Mouse (Mus musculus) myocyte (in vitro differentiated cells): ENCODE measurements around the gene Ttpal. TPM values are rescaled to one million over a fixed set of nuclear protein-coding genes. Genes with fewer than 3 reads are reported as not detected.

Experiments
- H3K27me3 ChIP-seq: one replicate; pipeline ENCODE4 v1.6.1; 2011; ENCODE audit not compliant: control insufficient read depth, insufficient read depth, insufficient read length
- H3K36me3 ChIP-seq: one replicate; pipeline ENCODE4 v1.6.1; 2011; ENCODE audit not compliant: control insufficient read depth, insufficient read depth
- H3K4me2 ChIP-seq: one replicate; pipeline ENCODE4 v1.6.1; 2011; ENCODE audit warnings: low read depth, control low read depth
- H3K4me3 ChIP-seq: one replicate; pipeline ENCODE4 v1.5.1; 2011; ENCODE audit warnings: mild to moderate bottlenecking, control low read depth, moderate library complexity
- H3K79me2 ChIP-seq: one replicate; pipeline ENCODE4 v1.6.1; 2011; ENCODE audit not compliant: control insufficient read depth, insufficient read depth
- H3ac ChIP-seq: one replicate; pipeline ENCODE4 v1.6.1; 2011; ENCODE audit not compliant: control insufficient read depth, insufficient read length
- CEBPB ChIP-seq: IDR thresholded peaks from 2 replicates; pipeline ENCODE4 v1.6.1; 2011; ENCODE audit warnings: mild to moderate bottlenecking, moderate library complexity; ENCODE audit not compliant: poor library complexity, insufficient read depth, severe bottlenecking
- E2F4 ChIP-seq: IDR thresholded peaks from one replicate; pipeline ENCODE4 v1.6.1; 2011; ENCODE audit warnings: mild to moderate bottlenecking, control low read depth, moderate library complexity; ENCODE audit not compliant: insufficient read depth
- MAX ChIP-seq: IDR thresholded peaks from one replicate; pipeline ENCODE4 v1.6.1; 2011; ENCODE audit warnings: low read depth, mild to moderate bottlenecking, control low read depth
- MYOD1 ChIP-seq, 3 experiments: IDR thresholded peaks; one replicate each; pipeline ENCODE4 v1.6.1; 2011; ENCODE audit warnings: control low read depth in 2 of 3, low read depth in 2 of 3, mild to moderate bottlenecking in 2 of 3, moderate library complexity in 1 of 3; ENCODE audit not compliant: insufficient read length in 2 of 3, control insufficient read depth in 1 of 3
- MYOG ChIP-seq, 3 experiments: IDR thresholded peaks; one replicate each; pipeline ENCODE4 v1.6.1; 2011; ENCODE audit warnings: control low read depth in 2 of 3, low read depth in 2 of 3, mild to moderate bottlenecking in 2 of 3; ENCODE audit not compliant: insufficient read length in 2 of 3, control insufficient read depth in 1 of 3, insufficient read depth in 1 of 3
- POLR2A ChIP-seq: IDR thresholded peaks from one replicate; pipeline ENCODE4 v1.6.1; 2011; ENCODE audit warnings: low read depth, mild to moderate bottlenecking, control low read depth, moderate library complexity; ENCODE audit not compliant: insufficient read length
- POLR2AphosphoS2 ChIP-seq: IDR thresholded peaks from one replicate; pipeline ENCODE4 v1.6.1; 2011; ENCODE audit warnings: low read depth, control low read depth; ENCODE audit not compliant: insufficient read length
- REST ChIP-seq: IDR thresholded peaks from one replicate; pipeline ENCODE4 v1.6.1; 2011; ENCODE audit warnings: mild to moderate bottlenecking, control low read depth, moderate library complexity; ENCODE audit not compliant: insufficient read depth, insufficient read length
- SRF ChIP-seq: IDR thresholded peaks from one replicate; pipeline ENCODE4 v1.6.1; 2011; ENCODE audit warnings: low read depth; ENCODE audit not compliant: control insufficient read depth, insufficient read length
- TCF12 ChIP-seq: IDR thresholded peaks from one replicate; pipeline ENCODE4 v1.6.1; 2011; ENCODE audit warnings: mild to moderate bottlenecking, control low read depth; ENCODE audit not compliant: poor library complexity, insufficient read depth, severe bottlenecking
- TCF3 ChIP-seq: IDR thresholded peaks from one replicate; pipeline ENCODE4 v1.6.1; 2011; ENCODE audit warnings: low read depth, control low read depth; ENCODE audit not compliant: insufficient read length
- USF1 ChIP-seq: IDR thresholded peaks from one replicate; pipeline ENCODE4 v1.6.1; 2011; ENCODE audit warnings: low read depth, mild to moderate bottlenecking, control low read depth, moderate library complexity
- polyA plus RNA-seq: library from polyadenylated mRNA; unstranded; fragments of >200 nt; fragmentation: generic; extraction: Trizol; gene quantifications from one replicate; pipeline ENCODE4 v1.2.1, GENCODE M21; 2012; ENCODE audit warnings: missing spikeins

Ttpal gene
- polyA plus RNA-seq, 1 experiment = 20.2 TPM

DNA sequence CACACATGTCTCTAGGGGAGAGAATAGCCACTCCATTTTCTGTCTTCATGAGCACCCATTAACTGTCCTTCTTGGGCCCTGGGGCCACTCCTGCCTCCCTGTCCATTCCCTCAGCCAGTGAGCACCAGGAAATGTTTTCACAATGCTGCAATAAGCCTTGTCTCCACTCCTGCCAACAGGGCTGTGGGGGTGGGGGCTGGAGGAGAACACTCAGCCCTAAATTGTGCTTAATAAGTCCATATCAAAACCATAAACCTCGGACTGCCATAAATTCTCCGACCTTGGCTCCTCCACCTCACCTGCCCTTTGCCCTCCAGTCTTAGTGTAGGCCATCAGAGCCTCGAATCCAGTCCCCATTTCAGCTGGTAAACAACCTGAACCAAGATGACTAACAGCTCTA is 27.8 kb upstream of the Ttpal start:
- Histone ChIP-seq H3K36me3 (no peaks in the 10 kb centered on the region), H3K79me2 (no peaks in the 10 kb centered on the region), H3ac (no peak overlapping the region), H3K27me3 (peaks cover 54% of the 10 kb centered on the region), H3K4me3 (no peak overlapping the region), H3K4me2 (no peak overlapping the region)
- TF ChIP-seq TCF12 = no peak
- TF ChIP-seq REST = no peak
- TF ChIP-seq CEBPB = no peak
- no peak for TF ChIP-seq E2F4
- no peak for TF ChIP-seq POLR2A
- no peak for TF ChIP-seq USF1
- TF ChIP-seq MYOG (IDR thresholded peaks at IDR 0.05; ENCODE audit: control insufficient read depth in 1 of 3, insufficient read depth in 1 of 3, insufficient read length in 2 of 3, low read depth in 2 of 3) = no peak

DNA sequence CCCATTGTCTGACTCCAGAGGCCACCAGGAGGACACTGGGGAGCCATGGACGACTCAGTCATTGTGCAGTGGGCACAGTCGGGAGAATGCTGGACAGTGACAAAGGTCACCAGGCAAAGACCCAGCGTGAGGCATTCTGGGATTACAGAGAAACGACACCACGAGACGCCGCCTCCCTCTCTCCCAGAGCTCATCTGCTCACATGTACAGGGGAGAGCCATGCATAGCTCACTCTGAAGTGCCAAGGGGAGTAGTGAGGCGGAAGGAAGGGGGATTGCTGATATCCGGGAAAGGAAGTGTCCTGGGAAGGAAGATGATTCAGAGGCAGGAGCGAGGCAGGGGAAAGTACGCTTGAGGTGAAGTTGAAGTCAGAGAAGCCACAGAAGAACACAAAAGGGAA is 26.9 kb upstream of the Ttpal start:
- no peak overlapping the region for H3K4me2 ChIP-seq
- no peaks in the 10 kb centered on the region for H3K79me2 ChIP-seq
- no peak overlapping the region for H3K4me3 ChIP-seq
- TF ChIP-seq USF1 = no peak
- TF ChIP-seq POLR2AphosphoS2 = no peak
- no peak for TF ChIP-seq CEBPB
- TF ChIP-seq MYOD1 (IDR thresholded peaks at IDR 0.05; ENCODE audit: control insufficient read depth in 1 of 3, insufficient read length in 2 of 3, low read depth in 2 of 3) = no peak
- TF ChIP-seq REST = no peak
- TF ChIP-seq POLR2A = no peak
- no peak for TF ChIP-seq SRF
- no peak for TF ChIP-seq E2F4
- H3ac ChIP-seq = no peak overlapping the region
- H3K36me3 ChIP-seq = no peaks in the 10 kb centered on the region
- peaks cover 46% of the 10 kb centered on the region for H3K27me3 ChIP-seq

DNA sequence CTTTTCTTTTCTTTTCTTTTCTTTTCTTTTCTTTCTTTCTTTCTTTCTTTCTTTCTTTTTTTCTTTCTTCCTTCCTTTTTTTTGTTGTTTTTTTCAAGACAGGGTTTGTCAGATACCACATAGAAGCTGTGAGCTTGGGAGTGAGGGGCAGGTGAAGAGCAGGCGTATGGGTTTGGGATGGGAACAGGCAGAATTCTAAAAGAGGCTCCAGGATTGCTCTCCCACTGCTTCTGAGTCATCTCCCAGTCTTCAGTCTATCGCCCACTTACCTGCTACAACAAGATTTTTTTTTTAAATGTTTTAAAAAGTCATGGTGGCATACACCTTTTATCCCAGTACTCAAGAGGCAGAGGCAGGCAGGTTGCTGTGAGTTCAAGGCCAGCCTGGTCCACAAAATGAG is 24.1 kb upstream of the Ttpal start:
- no peaks in the 10 kb centered on the region for H3K36me3 ChIP-seq
- H3K4me2 ChIP-seq = no peak overlapping the region
- H3K79me2 ChIP-seq = no peaks in the 10 kb centered on the region
- no peak overlapping the region for H3K4me3 ChIP-seq
- TF ChIP-seq TCF3 = no peak
- no peak for TF ChIP-seq MYOG (IDR thresholded peaks at IDR 0.05; ENCODE audit: control insufficient read depth in 1 of 3, insufficient read depth in 1 of 3, insufficient read length in 2 of 3, low read depth in 2 of 3)
- no peak for TF ChIP-seq MAX
- no peak for TF ChIP-seq POLR2A
- no peak for TF ChIP-seq POLR2AphosphoS2
- TF ChIP-seq CEBPB = no peak
- TF ChIP-seq MYOD1 (IDR thresholded peaks at IDR 0.05; ENCODE audit: control insufficient read depth in 1 of 3, insufficient read length in 2 of 3, low read depth in 2 of 3) = no peak
- TF ChIP-seq REST = no peak
- H3ac ChIP-seq = no peak overlapping the region
- peaks cover 27% of the 10 kb centered on the region for H3K27me3 ChIP-seq

DNA sequence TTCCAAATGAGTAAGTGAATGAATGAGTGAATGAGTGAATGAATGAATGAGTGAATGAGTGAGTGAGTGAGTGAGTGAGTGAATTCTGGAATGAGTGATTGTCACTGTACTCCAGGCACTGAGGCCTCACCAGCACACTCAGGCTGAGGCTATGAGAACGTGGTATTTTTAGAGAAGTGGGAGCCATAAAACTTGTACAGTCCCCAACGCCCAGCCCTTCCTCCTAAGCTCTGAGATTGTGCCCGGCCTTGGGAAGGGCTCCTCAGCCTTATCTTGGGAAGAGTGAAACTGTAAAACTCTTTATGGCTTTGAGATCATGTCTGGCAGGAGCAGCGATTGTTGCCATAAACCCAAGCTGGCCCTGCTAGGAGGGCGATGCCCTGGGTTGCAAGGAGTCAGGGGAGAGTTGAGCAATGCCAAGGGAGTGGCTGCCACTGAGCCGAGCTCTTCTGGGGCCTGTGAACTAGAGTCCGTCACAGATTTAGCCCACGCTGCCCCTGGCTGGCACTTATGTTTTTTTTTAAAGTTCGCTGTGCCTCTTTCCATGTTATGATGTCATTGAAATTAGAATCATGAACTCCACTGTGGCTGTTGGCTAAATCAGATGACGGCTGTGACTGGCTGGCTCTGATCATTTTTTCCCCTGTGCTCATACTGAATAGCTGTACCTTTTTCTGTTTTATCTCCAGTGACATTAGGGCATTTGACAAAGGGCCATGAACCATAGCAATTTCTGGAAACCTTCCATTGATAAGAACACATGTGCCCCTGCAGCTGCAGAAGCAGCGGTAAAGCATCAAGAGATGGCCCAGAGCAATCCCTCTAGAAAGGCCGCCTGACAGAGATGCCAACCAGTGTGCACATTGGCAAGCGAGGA is 21.8 kb upstream of the Ttpal start:
- peak overlapping the region; percentile 60 for H3K4me2 ChIP-seq
- no peak overlapping the region for H3K4me3 ChIP-seq
- H3K27me3 ChIP-seq = peaks cover 4% of the 10 kb centered on the region
- TF ChIP-seq REST = no peak
- no peak for TF ChIP-seq POLR2A
- no peak for TF ChIP-seq MYOD1 (IDR thresholded peaks at IDR 0.05; ENCODE audit: control insufficient read depth in 1 of 3, insufficient read length in 2 of 3, low read depth in 2 of 3)
- TF ChIP-seq CEBPB = peak; percentile 90
- TF ChIP-seq TCF12 = no peak
- TF ChIP-seq USF1 = no peak
- H3K79me2 ChIP-seq = no peaks in the 10 kb centered on the region
- H3K36me3 ChIP-seq = no peaks in the 10 kb centered on the region
- H3ac ChIP-seq = no peak overlapping the region

DNA sequence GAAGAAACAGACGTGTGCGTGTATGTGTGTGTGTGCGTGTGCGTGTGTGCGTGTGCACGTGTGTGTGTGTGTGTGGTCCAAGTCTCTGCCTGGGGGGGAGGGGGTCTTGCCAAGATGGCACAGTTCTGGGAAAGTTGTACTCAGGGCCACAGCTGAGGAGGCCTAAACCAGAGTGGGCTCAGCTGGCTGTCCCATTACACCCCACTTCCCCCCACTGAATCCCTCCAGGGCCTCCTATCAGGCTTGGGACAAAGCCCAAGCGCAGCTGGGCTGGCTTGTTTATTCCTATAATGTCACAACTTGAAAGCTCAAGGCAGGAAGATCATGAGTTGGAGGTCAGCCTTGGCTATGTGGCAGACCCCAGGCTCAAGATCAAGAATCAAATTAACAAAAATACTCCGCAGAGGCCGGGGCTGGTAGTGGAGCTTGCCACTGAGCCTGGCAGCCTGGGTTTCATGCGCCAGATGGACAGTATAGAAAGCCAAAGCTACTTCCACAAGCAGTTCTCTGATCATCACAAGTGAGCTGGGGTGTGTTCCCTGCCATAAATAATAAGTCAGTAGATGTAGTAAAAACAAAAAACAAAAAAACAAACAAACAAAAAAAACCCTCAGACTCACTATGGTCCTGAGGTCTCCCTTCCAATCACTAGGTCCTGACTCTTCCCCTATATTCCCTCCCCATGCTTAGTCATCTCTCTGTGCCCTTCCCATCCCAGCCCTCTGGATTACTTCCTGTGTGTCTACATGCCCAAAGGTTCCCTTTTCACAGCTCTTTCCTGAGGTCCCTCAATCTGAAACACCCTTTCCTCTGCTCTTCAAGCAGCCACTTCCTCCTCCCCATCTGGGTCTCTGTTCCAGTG is 18.7 kb upstream of the Ttpal start:
- Histone ChIP-seq H3K4me3 (no peak overlapping the region), H3K4me2 (no peak overlapping the region), H3ac (no peak overlapping the region), H3K27me3 (no peaks in the 10 kb centered on the region), H3K36me3 (no peaks in the 10 kb centered on the region), H3K79me2 (no peaks in the 10 kb centered on the region)
- TF ChIP-seq E2F4 (no peak), USF1 (no peak), SRF (no peak), TCF3 (no peak), POLR2A (no peak)
